Mouse (Mus musculus): ENCODE measurements at regions not wholly inside any gene's neighbourhood (a gene's known extent, or its start where the extent isn't known, plus 50 kb on each side); places are given as distances from the start of the nearest gene placed in this dataset.

DNA sequence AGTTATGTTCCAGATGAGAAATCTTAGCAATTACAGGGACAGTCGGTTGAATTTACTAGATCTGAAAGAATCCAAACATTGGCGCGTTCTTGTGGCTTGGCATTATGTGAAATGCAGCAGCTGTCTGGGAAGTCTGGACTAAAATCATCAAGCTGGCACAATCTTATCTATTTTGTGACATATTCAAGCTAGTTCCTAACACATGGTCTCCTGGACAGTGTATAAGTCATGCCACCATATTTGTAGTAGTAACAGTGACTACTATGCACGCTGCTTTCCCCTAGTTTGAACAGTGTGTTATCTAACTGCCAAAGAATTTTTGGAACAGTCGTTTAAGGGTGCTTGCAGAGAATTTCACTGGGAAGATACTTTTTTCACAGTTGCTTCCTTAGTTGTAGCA lies 396.8 kb downstream of the Ppp1r3a start:
- DNase-seq = no peak

Measured in adrenal gland, postnatal 36 days (tissue).